Comparison of ENCODE assay signal across 25 mouse cellular contexts in the genomic region with DNA sequence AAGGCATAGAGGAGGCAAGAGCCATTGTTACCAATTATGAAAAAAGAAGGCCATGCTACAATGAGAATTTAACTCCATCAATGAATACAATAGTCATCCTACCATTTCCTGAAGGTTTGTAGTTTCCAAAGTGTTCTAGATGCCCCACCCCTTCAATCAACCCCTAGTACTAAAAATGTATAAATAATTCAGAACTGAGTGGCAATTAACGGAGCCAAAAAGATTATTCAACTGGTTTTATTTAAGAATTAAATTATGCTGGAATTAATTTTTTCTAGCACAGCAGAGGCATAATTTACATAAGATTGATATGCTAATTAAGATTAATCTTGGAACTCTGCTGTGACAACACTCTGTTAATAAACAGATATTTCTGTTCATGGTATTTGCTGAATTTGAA. TPM values are rescaled to one million over a fixed set of nuclear protein-coding genes. Genes with fewer than 3 reads are reported as not detected.
DNase-seq lines count a peak whose midpoint lies in the region; ATAC-seq and TF ChIP-seq lines count a peak whose summit lies in the region.
"Had no signal": no experiment of that assay in that cellular context is flagged by ENCODE, and none has a peak within 500 bp of the region (broad histone marks: within the 10 kb centered on the region; RNA-seq: fewer than 3 reads in every experiment).

No protein-coding gene starts in this region.

- 0 out of 2 replicates have a peak, but pooled peaks have one; percentile 55 for ATAC-seq in forebrain, embryonic 15.5 days (replicated peaks)
- peak; percentile 54; the same call in 1 of the 2 replicates for ATAC-seq in midbrain, embryonic 15.5 days (replicated peaks)
- peak; percentile 51; the same call in 1 of the 2 replicates for ATAC-seq in forebrain, postnatal 0 days
- ATAC-seq: CD4-positive, CD25-positive, alpha-beta regulatory T cell, adult 4 months; hindbrain, postnatal 0 days; inflammation-experienced regulatory T-cells, adult 6 months; intestine, embryonic 16.5 days had no signal

- no peaks in the 10 kb centered on the region for H3K4me1 ChIP-seq in forebrain, embryonic 15.5 days
- H3K4me1 ChIP-seq in forebrain, embryonic 10.5 days: peaks cover 8% of the 10 kb centered on the region
- no peaks in the 10 kb centered on the region for H3K4me1 ChIP-seq in midbrain, embryonic 15.5 days
- H3K4me1 ChIP-seq in midbrain, embryonic 10.5 days: peaks cover 6% of the 10 kb centered on the region
- H3K4me1 ChIP-seq in forebrain, postnatal 0 days (ENCODE audit: insufficient read depth): no peaks in the 10 kb centered on the region

- H3K4me3 ChIP-seq in forebrain, embryonic 15.5 days: no peak overlapping the region
- H3K4me3 ChIP-seq in forebrain, embryonic 10.5 days: no peak overlapping the region
- no peak overlapping the region for H3K4me3 ChIP-seq in midbrain, embryonic 15.5 days
- no peak overlapping the region for H3K4me3 ChIP-seq in midbrain, embryonic 10.5 days
- no peak overlapping the region for H3K4me3 ChIP-seq in forebrain, postnatal 0 days (ENCODE audit: low read depth, low read length)
- H3K4me3 ChIP-seq: heart, adult 2 months; heart, embryonic 10.5 days; heart, embryonic 13.5 days had no signal

- H3K36me3 ChIP-seq in forebrain, embryonic 15.5 days: no peaks in the 10 kb centered on the region
- no peaks in the 10 kb centered on the region for H3K36me3 ChIP-seq in forebrain, embryonic 10.5 days (replicated peaks)
- no peaks in the 10 kb centered on the region for H3K36me3 ChIP-seq in midbrain, embryonic 15.5 days (replicated peaks)
- no peaks in the 10 kb centered on the region for H3K36me3 ChIP-seq in midbrain, embryonic 10.5 days
- no peaks in the 10 kb centered on the region for H3K36me3 ChIP-seq in forebrain, postnatal 0 days (ENCODE audit: insufficient read depth)
- H3K36me3 ChIP-seq: heart, embryonic 10.5 days; heart, embryonic 13.5 days had no signal

- no peak for TF ChIP-seq CTCF in forebrain, postnatal 0 days (IDR thresholded peaks at IDR 0.05; ENCODE audit: low read depth)

- H3K4me2 ChIP-seq in forebrain, embryonic 15.5 days (replicated peaks): no peak overlapping the region
- no peak overlapping the region for H3K4me2 ChIP-seq in midbrain, embryonic 15.5 days
- H3K4me2 ChIP-seq in forebrain, postnatal 0 days (ENCODE audit: low read depth): no peak overlapping the region
- H3K4me2 ChIP-seq: heart, embryonic 13.5 days; hindbrain, embryonic 14.5 days had no signal

- no peak overlapping the region for H3K9ac ChIP-seq in forebrain, embryonic 15.5 days (replicated peaks)
- H3K9ac ChIP-seq in midbrain, embryonic 15.5 days: no peak overlapping the region
- H3K9ac ChIP-seq in forebrain, postnatal 0 days: no peak overlapping the region
- H3K9ac ChIP-seq: heart, embryonic 13.5 days; hindbrain, embryonic 14.5 days had no signal

- DNase-seq in forebrain, embryonic 10.5 days (ENCODE audit: extremely low spot score, low spot score): no peak
- DNase-seq in midbrain, embryonic 10.5 days (ENCODE audit: low spot score): no peak
- no peak for DNase-seq in forebrain, postnatal 0 days
- DNase-seq in embryo, embryonic 10.5 days (ENCODE audit: low spot score): no peak
- DNase-seq: adrenal gland, adult 2 months; adrenal gland, postnatal 14 days; cerebellum, adult 11-12 months; cerebellum, adult 8-10 months; cerebellum, postnatal 10 days; cerebellum, postnatal 36 days; gastrocnemius, postnatal 25 days; heart, adult 2 months; heart, postnatal 14 days; heart, postnatal 4 days had no signal

- H3K27me3 ChIP-seq in forebrain, embryonic 15.5 days: no peaks in the 10 kb centered on the region
- no peaks in the 10 kb centered on the region for H3K27me3 ChIP-seq in forebrain, embryonic 10.5 days (ENCODE audit: poor library complexity, severe bottlenecking)
- no peaks in the 10 kb centered on the region for H3K27me3 ChIP-seq in midbrain, embryonic 15.5 days (replicated peaks)
- no peaks in the 10 kb centered on the region for H3K27me3 ChIP-seq in midbrain, embryonic 10.5 days (ENCODE audit: low read depth, poor library complexity, severe bottlenecking)
- no peaks in the 10 kb centered on the region for H3K27me3 ChIP-seq in forebrain, postnatal 0 days (ENCODE audit: insufficient read depth, low read length)
- H3K27me3 ChIP-seq: heart, embryonic 13.5 days had no signal

- no peak overlapping the region for H3K27ac ChIP-seq in forebrain, embryonic 15.5 days (replicated peaks)
- H3K27ac ChIP-seq in forebrain, embryonic 10.5 days: no peak overlapping the region
- H3K27ac ChIP-seq in midbrain, embryonic 15.5 days: no peak overlapping the region
- H3K27ac ChIP-seq in midbrain, embryonic 10.5 days (replicated peaks): no peak overlapping the region
- H3K27ac ChIP-seq in forebrain, postnatal 0 days (ENCODE audit: low read depth, low read length): no peak overlapping the region
- H3K27ac ChIP-seq: heart, adult 2 months; heart, embryonic 10.5 days; heart, embryonic 13.5 days; hindbrain, embryonic 14.5 days; hindbrain, postnatal 0 days had no signal

- no peaks in the 10 kb centered on the region for H3K9me3 ChIP-seq in forebrain, embryonic 15.5 days
- no peaks in the 10 kb centered on the region for H3K9me3 ChIP-seq in forebrain, embryonic 10.5 days
- no peaks in the 10 kb centered on the region for H3K9me3 ChIP-seq in midbrain, embryonic 15.5 days
- no peaks in the 10 kb centered on the region for H3K9me3 ChIP-seq in midbrain, embryonic 10.5 days (replicated peaks)
- H3K9me3 ChIP-seq in forebrain, postnatal 0 days (ENCODE audit: low read length): no peaks in the 10 kb centered on the region
- H3K9me3 ChIP-seq: heart, embryonic 10.5 days; heart, embryonic 13.5 days had no signal

- WGBS in forebrain, embryonic 15.5 days: 43% methylated on average over 1 of the region's 1 CpGs
- WGBS in forebrain, embryonic 10.5 days: 95% methylated on average over 1 of the region's 1 CpGs
- 52% methylated on average over 1 of the region's 1 CpGs for WGBS in midbrain, embryonic 15.5 days
- 94% methylated on average over 1 of the region's 1 CpGs for WGBS in midbrain, embryonic 10.5 days
- WGBS in forebrain, postnatal 0 days: 28% methylated on average over 1 of the region's 1 CpGs

RNA-seq across cellular contexts. Expression of a gene that starts 34.9 kb away (rescaled TPM):
- polyA plus RNA-seq in forebrain, embryonic 15.5 days (2015; fragmentation: Nextera tagmentation; extraction: Ambion mirVana): 0.95 and 1.4 TPM in 2 replicates
- polyA plus RNA-seq in forebrain, embryonic 10.5 days (2016; fragmentation: Nextera tagmentation; extraction: Ambion mirVana): 0.37 and 0.46 TPM in 2 replicates
- polyA plus RNA-seq in midbrain, embryonic 15.5 days (2015; fragmentation: Nextera tagmentation; extraction: Ambion mirVana): 1.3 and 1.7 TPM in 2 replicates
- 0.40 and 0.51 TPM in 2 replicates for polyA plus RNA-seq in midbrain, embryonic 10.5 days (2016; fragmentation: Nextera tagmentation; extraction: Ambion mirVana)
- 2.1 and 2.4 TPM in 2 replicates for total RNA-seq in forebrain, postnatal 0 days (2014; rRNA removed)
- 1.4 and 1.5 TPM in 2 replicates for polyA plus RNA-seq in forebrain, postnatal 0 days (2015; fragmentation: Nextera tagmentation; extraction: Ambion mirVana)
- total RNA-seq: adrenal gland, adult 2 months; adrenal gland, postnatal 14 days; gastrocnemius, adult 8-10 months; gastrocnemius, postnatal 25 days; heart, adult 2 months; heart, postnatal 14 days; heart, postnatal 4 days had no signal
- polyA plus RNA-seq: adrenal gland, adult 2 months; C2C12; intestine, embryonic 16.5 days had no signal
